Mouse (Mus musculus): ENCODE data around the gene Rapsn. TPM values are rescaled to one million over a fixed set of nuclear protein-coding genes. Genes with fewer than 3 reads are reported as not detected.
A peak's percentile ranks its signal among the peaks of the same experiment; 100 is the strongest.
"Not testable (repeated sequence)": the region's sequence is repeated elsewhere in the genome, so short reads cannot be mapped to it uniquely, and the experiment has no call there.

Rapsn gene
- polyA plus RNA-seq, 1 experiment from 2014 or later, result 0.37 TPM

DNA sequence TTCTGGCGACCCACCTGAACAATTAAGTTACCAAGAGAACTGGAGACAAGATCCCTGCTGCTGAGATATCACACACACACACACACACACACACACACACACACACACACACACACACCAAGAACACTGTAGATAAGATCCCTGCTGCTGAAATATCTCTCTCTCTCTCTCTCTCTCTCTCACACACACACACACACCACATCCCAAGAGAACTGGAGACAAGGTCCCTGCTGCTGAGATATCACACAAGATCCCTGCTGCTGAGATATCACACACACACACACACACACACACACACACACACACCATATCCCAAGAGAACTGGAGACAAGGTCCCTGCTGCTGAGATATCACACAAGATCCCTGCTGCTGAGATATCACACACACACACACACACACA, 10.4 kb downstream of the Rapsn start:
- H3K27me3 ChIP-seq (ENCODE audit: control insufficient read depth, insufficient read depth, low read length); H3K36me3 ChIP-seq (ENCODE audit: control insufficient read depth, insufficient read depth, low read length); H3K9me3 ChIP-seq (ENCODE audit: control insufficient read depth, low read length); H3K4me1 ChIP-seq (ENCODE audit: control insufficient read depth, insufficient read depth, low read length); H3K4me3 ChIP-seq (ENCODE audit: low read depth, low read length); H3K9ac ChIP-seq (replicated peaks; ENCODE audit: low read depth, low read length); ATAC-seq (ENCODE audit: low read depth); H3K27ac ChIP-seq (ENCODE audit: low read depth, low read length); H3K4me2 ChIP-seq (ENCODE audit: low read depth, low read length): not testable (repeated sequence)
- WGBS, result 87% methylated on average over 1 of the region's 1 CpGs

DNA sequence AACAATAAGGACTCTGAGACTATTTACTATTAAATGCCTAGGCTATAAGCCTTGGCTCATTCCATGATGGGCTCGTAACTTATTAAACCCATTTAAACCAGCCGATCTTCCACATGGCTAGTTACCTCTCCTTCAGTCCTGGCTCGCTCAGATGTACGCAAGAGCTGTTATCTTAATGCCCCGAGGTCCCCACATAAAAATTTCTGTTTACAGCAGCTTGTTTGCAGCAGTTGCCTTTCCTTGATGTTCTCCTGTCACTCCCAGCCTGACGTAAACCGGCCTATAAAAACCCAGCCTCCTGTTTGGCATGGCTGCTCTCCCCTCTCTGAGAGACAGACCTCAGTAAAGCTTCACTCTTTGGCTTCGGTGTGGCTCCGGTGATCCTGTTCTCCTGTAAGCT, 11.9 kb downstream of the Rapsn start:
- no peak for ATAC-seq (ENCODE audit: low read depth)
- H3K9me3 ChIP-seq (ENCODE audit: control insufficient read depth, low read length), result no peaks in the 10 kb centered on the region
- H3K9ac ChIP-seq (replicated peaks; ENCODE audit: low read depth, low read length), result no peak overlapping the region
- 65% methylated on average over 9 of the region's 9 CpGs for WGBS
- no peak overlapping the region for H3K4me3 ChIP-seq (ENCODE audit: low read depth, low read length)
- H3K4me1 ChIP-seq (ENCODE audit: control insufficient read depth, insufficient read depth, low read length), result no peaks in the 10 kb centered on the region
- no peaks in the 10 kb centered on the region for H3K27me3 ChIP-seq (ENCODE audit: control insufficient read depth, insufficient read depth, low read length)
- no peaks in the 10 kb centered on the region for H3K36me3 ChIP-seq (ENCODE audit: control insufficient read depth, insufficient read depth, low read length)
- H3K4me2 ChIP-seq (ENCODE audit: low read depth, low read length), result no peak overlapping the region
- no peak overlapping the region for H3K27ac ChIP-seq (ENCODE audit: low read depth, low read length)

DNA sequence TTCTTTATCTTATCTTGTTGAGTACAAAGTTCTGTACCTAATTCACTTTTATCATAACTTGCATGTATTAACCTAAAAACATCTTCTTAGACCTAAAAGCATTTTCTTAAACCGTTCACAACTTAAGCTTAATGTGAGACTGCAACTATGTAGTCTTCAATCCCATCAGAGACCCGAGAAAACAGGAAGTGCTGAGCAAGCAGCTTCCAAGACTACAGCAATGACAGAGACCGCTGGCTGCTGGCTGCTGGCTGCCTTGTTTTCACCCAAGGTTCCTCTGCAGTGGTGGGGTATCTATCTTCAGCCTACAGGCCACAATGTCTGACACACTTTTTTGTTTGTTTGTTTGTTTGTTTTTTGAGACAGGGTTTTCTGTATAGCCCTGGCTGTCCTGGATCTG, 16.5 kb downstream of the Rapsn start:
- H3K27me3 ChIP-seq (ENCODE audit: control insufficient read depth, insufficient read depth, low read length), result no peaks in the 10 kb centered on the region
- WGBS, result 79% methylated on average over 3 of the region's 3 CpGs
- H3K27ac ChIP-seq (ENCODE audit: low read depth, low read length), result no peak overlapping the region
- H3K4me1 ChIP-seq (ENCODE audit: control insufficient read depth, insufficient read depth, low read length), result peaks cover 8% of the 10 kb centered on the region
- H3K4me2 ChIP-seq (ENCODE audit: low read depth, low read length), result no peak overlapping the region
- no peaks in the 10 kb centered on the region for H3K9me3 ChIP-seq (ENCODE audit: control insufficient read depth, low read length)
- peaks cover 14% of the 10 kb centered on the region for H3K36me3 ChIP-seq (ENCODE audit: control insufficient read depth, insufficient read depth, low read length)
- ATAC-seq (ENCODE audit: low read depth), result no peak
- H3K9ac ChIP-seq (replicated peaks; ENCODE audit: low read depth, low read length), result no peak overlapping the region
- no peak overlapping the region for H3K4me3 ChIP-seq (ENCODE audit: low read depth, low read length)

DNA sequence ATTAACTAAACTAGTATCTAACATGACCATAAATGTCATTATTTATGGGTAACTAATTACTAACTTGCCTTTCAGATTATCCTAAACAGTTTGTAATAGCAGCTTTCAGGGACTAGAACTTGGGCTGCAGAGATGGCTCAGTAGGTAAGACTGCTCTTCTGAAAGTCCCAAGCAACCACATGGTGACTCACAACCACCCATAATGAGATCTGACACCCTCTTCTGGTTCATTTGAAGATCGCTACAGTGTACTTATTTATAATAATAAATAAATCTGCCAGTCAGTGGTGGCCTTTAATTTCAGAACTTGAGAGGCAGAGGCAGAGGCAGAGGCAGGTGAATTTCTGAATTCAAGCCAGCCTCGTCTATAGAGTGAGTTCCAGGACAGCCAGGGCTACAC, 17.3 kb downstream of the Rapsn start:
- peaks cover 8% of the 10 kb centered on the region for H3K4me1 ChIP-seq (ENCODE audit: control insufficient read depth, insufficient read depth, low read length)
- H3K4me3 ChIP-seq (ENCODE audit: low read depth, low read length), result no peak overlapping the region
- no peak overlapping the region for H3K9ac ChIP-seq (replicated peaks; ENCODE audit: low read depth, low read length)
- H3K27me3 ChIP-seq (ENCODE audit: control insufficient read depth, insufficient read depth, low read length), result no peaks in the 10 kb centered on the region
- H3K36me3 ChIP-seq (ENCODE audit: control insufficient read depth, insufficient read depth, low read length), result peaks cover 22% of the 10 kb centered on the region
- no peak for ATAC-seq (ENCODE audit: low read depth)
- H3K4me2 ChIP-seq (ENCODE audit: low read depth, low read length), result no peak overlapping the region; the same call in 1 of the 2 replicates
- H3K27ac ChIP-seq (ENCODE audit: low read depth, low read length), result no peak overlapping the region
- no peaks in the 10 kb centered on the region for H3K9me3 ChIP-seq (ENCODE audit: control insufficient read depth, low read length)
- WGBS, result 72% methylated on average over 2 of the region's 2 CpGs

DNA sequence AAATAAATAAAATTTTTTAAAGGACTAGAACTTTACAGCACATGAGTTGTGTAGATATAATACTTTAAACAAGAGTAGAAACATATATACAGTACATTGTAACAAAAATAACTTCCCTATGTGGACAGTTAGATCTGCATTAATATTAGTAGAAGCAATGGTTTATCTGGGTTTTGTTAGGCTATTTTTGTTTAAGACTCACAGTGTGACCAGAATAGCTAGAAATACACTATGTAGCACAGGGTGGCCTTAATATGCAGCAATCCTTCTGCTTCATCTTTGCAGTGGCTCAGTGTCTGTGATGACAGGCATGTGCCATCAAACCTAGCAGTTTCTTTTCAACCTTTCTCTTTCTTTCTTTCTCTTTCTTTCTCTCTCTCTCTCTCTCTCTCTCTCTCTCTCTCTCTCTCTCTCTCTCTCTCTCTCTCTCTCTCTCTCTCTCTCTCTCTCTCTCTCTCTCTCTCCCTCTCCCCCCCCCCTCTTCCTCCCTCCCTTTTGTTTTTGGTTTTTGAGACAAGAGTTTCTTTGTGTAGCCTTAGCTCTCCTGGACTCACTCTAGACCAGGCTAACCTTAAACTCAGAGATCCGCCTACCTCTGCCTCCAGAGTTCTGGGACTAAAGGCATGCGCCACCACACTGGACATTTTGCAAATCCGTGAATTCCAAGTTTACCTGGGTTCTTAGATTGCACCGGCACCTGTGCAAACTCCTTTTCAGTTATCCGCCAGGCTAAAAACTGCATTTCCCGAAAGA, 17.9 kb downstream of the Rapsn start:
- peak overlapping the region; percentile 86 for H3K27ac ChIP-seq (ENCODE audit: low read depth, low read length)

GRCm38 (mm10) chr2:91053934-91054382, 18.5 kb downstream of the Rapsn start, which contains the start of gene Psmc3:
Gene Psmc3, plus strand, starts transcription at chr2:91054009.
- Histone ChIP-seq H3K4me3 (ENCODE audit: low read depth, low read length) (peak within 1 kb of the TSS; percentile 68), H3K9ac (replicated peaks; ENCODE audit: low read depth, low read length) (peak within 1 kb of the TSS; percentile 78), H3K4me2 (ENCODE audit: low read depth, low read length) (peak within 1 kb of the TSS; percentile 77), H3K27ac (ENCODE audit: low read depth, low read length) (peak within 1 kb of the TSS; percentile 86), H3K36me3 (ENCODE audit: control insufficient read depth, insufficient read depth, low read length) (peaks cover 29% of the 10 kb centered on the region), H3K4me1 (ENCODE audit: control insufficient read depth, insufficient read depth, low read length) (peaks cover 8% of the 10 kb centered on the region), H3K27me3 (ENCODE audit: control insufficient read depth, insufficient read depth, low read length) (no peaks in the 10 kb centered on the region), H3K9me3 (ENCODE audit: control insufficient read depth, low read length) (no peaks in the 10 kb centered on the region)
- under 1% methylated on average over 40 of the region's 40 CpGs for WGBS
- ATAC-seq (ENCODE audit: low read depth), result peak; percentile 99

More for the DNA sequence above, 17.9 kb downstream of the Rapsn start:
- WGBS, result 0% methylated on average over 6 of the region's 6 CpGs
- Histone ChIP-seq H3K9me3 (ENCODE audit: control insufficient read depth, low read length) (no peaks in the 10 kb centered on the region), H3K27me3 (ENCODE audit: control insufficient read depth, insufficient read depth, low read length) (no peaks in the 10 kb centered on the region), H3K4me2 (ENCODE audit: low read depth, low read length) (peak overlapping the region; percentile 48), H3K4me3 (ENCODE audit: low read depth, low read length) (peak overlapping the region; percentile 68), H3K9ac (replicated peaks; ENCODE audit: low read depth, low read length) (peak overlapping the region; percentile 16; the same call in 1 of the 2 replicates), H3K4me1 (ENCODE audit: control insufficient read depth, insufficient read depth, low read length) (peaks cover 8% of the 10 kb centered on the region), H3K36me3 (ENCODE audit: control insufficient read depth, insufficient read depth, low read length) (peaks cover 27% of the 10 kb centered on the region)
- peak; percentile 64 for ATAC-seq (ENCODE audit: low read depth)

GRCm38 (mm10) chr2:91058435-91058834, 23.0 kb downstream of the Rapsn start:
- ATAC-seq (ENCODE audit: low read depth), result no peak
- Histone ChIP-seq H3K4me3 (ENCODE audit: low read depth, low read length) (no peak overlapping the region), H3K36me3 (ENCODE audit: control insufficient read depth, insufficient read depth, low read length) (peaks cover 55% of the 10 kb centered on the region), H3K27ac (ENCODE audit: low read depth, low read length) (no peak overlapping the region), H3K4me1 (ENCODE audit: control insufficient read depth, insufficient read depth, low read length) (peaks cover 8% of the 10 kb centered on the region), H3K27me3 (ENCODE audit: control insufficient read depth, insufficient read depth, low read length) (no peaks in the 10 kb centered on the region), H3K4me2 (ENCODE audit: low read depth, low read length) (no peak overlapping the region), H3K9me3 (ENCODE audit: control insufficient read depth, low read length) (no peaks in the 10 kb centered on the region), H3K9ac (replicated peaks; ENCODE audit: low read depth, low read length) (no peak overlapping the region)
- 94% methylated on average over 5 of the region's 5 CpGs for WGBS

- H3K36me3 ChIP-seq (ENCODE audit: control insufficient read depth, insufficient read depth, low read length), result peaks cover 63% of the 10 kb centered on the region
Measured at GRCm38 (mm10) chr2:91059376-91059775, 24.0 kb downstream of the Rapsn start.

GRCm38 (mm10) chr2:91060544-91061355, 25.3 kb downstream of the Rapsn start:
- H3K9me3 ChIP-seq (ENCODE audit: control insufficient read depth, low read length), result no peaks in the 10 kb centered on the region
- H3K4me2 ChIP-seq (ENCODE audit: low read depth, low read length), result no peak overlapping the region
- no peaks in the 10 kb centered on the region for H3K4me1 ChIP-seq (ENCODE audit: control insufficient read depth, insufficient read depth, low read length)
- H3K27ac ChIP-seq (ENCODE audit: low read depth, low read length), result no peak overlapping the region
- H3K27me3 ChIP-seq (ENCODE audit: control insufficient read depth, insufficient read depth, low read length), result no peaks in the 10 kb centered on the region
- WGBS, result 80% methylated on average over 10 of the region's 10 CpGs
- no peak overlapping the region for H3K9ac ChIP-seq (replicated peaks; ENCODE audit: low read depth, low read length)
- H3K36me3 ChIP-seq (ENCODE audit: control insufficient read depth, insufficient read depth, low read length), result peaks cover 63% of the 10 kb centered on the region
- ATAC-seq (ENCODE audit: low read depth), result peak; percentile 47; the same call in 1 of the 2 replicates
- H3K4me3 ChIP-seq (ENCODE audit: low read depth, low read length), result no peak overlapping the region

More at GRCm38 (mm10) chr2:91059376-91059775, 24.0 kb downstream of the Rapsn start:
- H3K27me3 ChIP-seq (ENCODE audit: control insufficient read depth, insufficient read depth, low read length), result no peaks in the 10 kb centered on the region
- no peak overlapping the region for H3K4me3 ChIP-seq (ENCODE audit: low read depth, low read length)
- 100% methylated on average over 2 of the region's 2 CpGs for WGBS
- H3K9me3 ChIP-seq (ENCODE audit: control insufficient read depth, low read length), result no peaks in the 10 kb centered on the region
- no peak overlapping the region for H3K27ac ChIP-seq (ENCODE audit: low read depth, low read length)
- peaks cover 8% of the 10 kb centered on the region for H3K4me1 ChIP-seq (ENCODE audit: control insufficient read depth, insufficient read depth, low read length)
- H3K4me2 ChIP-seq (ENCODE audit: low read depth, low read length), result no peak overlapping the region
- no peak for ATAC-seq (ENCODE audit: low read depth)
- H3K9ac ChIP-seq (replicated peaks; ENCODE audit: low read depth, low read length), result no peak overlapping the region

Data from neural tube, embryonic 14.5 days (tissue).